Mouse (Mus musculus) limb, embryonic 11.5 days (tissue): ENCODE results near the gene Mars. TPM values are rescaled to one million over a fixed set of nuclear protein-coding genes. Genes with fewer than 3 reads are reported as not detected.
"Not testable (repeated sequence)": the region's sequence is repeated elsewhere in the genome, so short reads cannot be mapped to it uniquely, and the experiment has no call there.

ENCODE experiments used
- ATAC-seq: fragments of 200-750 bp; cut with Nextera tagmentation; 2 replicates; pipeline ENCODE4 v1.8.0; 2017; ENCODE audit warnings: low read depth; ENCODE audit not compliant: insufficient number of reproducible peaks, low FRiP score, low TSS enrichment
- DNase-seq: peaks from one replicate; pipeline ENCODE4 v3.0.0-alpha.2; 2015; ENCODE audit warnings: low spot score
- H3K27ac ChIP-seq: fragments of 300-500 bp; sonication (generic); replicated peaks from 2 replicates; pipeline ENCODE4 v1.5.1; 2014; ENCODE audit warnings: low read depth, mild to moderate bottlenecking, low read length
- H3K27me3 ChIP-seq: fragments of 300-500 bp; sonication (generic); 2 replicates; pipeline ENCODE4 v1.6.1; 2014; ENCODE audit warnings: mild to moderate bottlenecking, low read length, mixed read lengths; ENCODE audit not compliant: control insufficient read depth, insufficient read depth
- H3K36me3 ChIP-seq: fragments of 300-500 bp; sonication (generic); 2 replicates; pipeline ENCODE4 v1.6.1; 2014; ENCODE audit warnings: mild to moderate bottlenecking, low read length, moderate library complexity, mixed read lengths; ENCODE audit not compliant: control insufficient read depth, insufficient read depth
- H3K4me1 ChIP-seq: fragments of 300-500 bp; sonication (generic); 2 replicates; pipeline ENCODE4 v1.6.1; 2014; ENCODE audit warnings: low read length, mixed read lengths; ENCODE audit not compliant: control insufficient read depth, insufficient read depth
- H3K4me2 ChIP-seq: fragments of 300-500 bp; sonication (generic); 2 replicates; pipeline ENCODE4 v1.6.1; 2014; ENCODE audit warnings: low read depth, mild to moderate bottlenecking, moderate library complexity; ENCODE audit not compliant: severe bottlenecking
- H3K4me3 ChIP-seq: fragments of 300-500 bp; sonication (generic); 2 replicates; pipeline ENCODE4 v1.5.1; 2014; ENCODE audit warnings: low read depth, low read length
- H3K9ac ChIP-seq: fragments of 300-500 bp; sonication (generic); 2 replicates; pipeline ENCODE4 v1.6.1; 2014; ENCODE audit warnings: mild to moderate bottlenecking, low read length
- H3K9me3 ChIP-seq: fragments of 300-500 bp; sonication (generic); 2 replicates; pipeline ENCODE4 v1.6.1; 2016; ENCODE audit warnings: low read length; ENCODE audit not compliant: control insufficient read depth
- WGBS: fragments of 180-500 bp; shearing (Covaris S2); extraction: QIAGEN DNeasy Blood & Tissue Kit; methylation state at CpG from one replicate; pipeline ENCODE4 v1.1.7; 2014; 5-methylcytosine and 5-hydroxymethylcytosine counted together
- polyA plus RNA-seq: library from polyadenylated mRNA; unstranded; fragments of >200 nt; fragmentation: Nextera tagmentation; extraction: Ambion mirVana; gene quantifications from 2 replicates; pipeline ENCODE4 v1.2.1, GENCODE M21; 2014

Mars gene
- polyA plus RNA-seq, 1 experiment from 2014 or later = 167 TPM

- Histone ChIP-seq H3K9ac (0 out of 2 replicates have a peak overlapping the region, but pooled peaks have one; percentile 0), H3K36me3 (peaks cover 8% of the 10 kb centered on the region), H3K27me3 (no peaks in the 10 kb centered on the region), H3K4me2 (peak overlapping the region; percentile 74), H3K27ac (no peak overlapping the region), H3K9me3 (no peaks in the 10 kb centered on the region), H3K4me3 (peak overlapping the region; percentile 69), H3K4me1 (peaks cover 6% of the 10 kb centered on the region; the same call in 1 of the 2 replicates)
- under 1% methylated on average over 4 of the region's 4 CpGs for WGBS
- peak; percentile 4; the same call in 1 of the 2 replicates for ATAC-seq
- peak; percentile 94 for DNase-seq
Observed at GRCm38 (mm10) chr10:127312356-127312676, 730 bp upstream of the Mars start.

GRCm38 (mm10) chr10:127310523-127311475, 787 bp downstream of the Mars start:
- Histone ChIP-seq H3K27me3 (no peaks in the 10 kb centered on the region), H3K9me3 (no peaks in the 10 kb centered on the region), H3K4me1 (peaks cover 6% of the 10 kb centered on the region; the same call in 1 of the 2 replicates), H3K9ac (peak overlapping the region; percentile 71), H3K36me3 (peaks cover 16% of the 10 kb centered on the region), H3K4me2 (peak overlapping the region; percentile 66), H3K4me3 (peak overlapping the region; percentile 69), H3K27ac (no peak overlapping the region)
- ATAC-seq (peak; percentile 41; the same call in 1 of the 2 replicates), DNase-seq (peak; percentile 70)
- WGBS = 38% methylated on average over 23 of the region's 23 CpGs

GRCm38 (mm10) chr10:127309167-127309566, 2.4 kb downstream of the Mars start:
- not testable (repeated sequence) for H3K9me3 ChIP-seq, H3K27me3 ChIP-seq, ATAC-seq, H3K4me2 ChIP-seq, H3K9ac ChIP-seq, H3K27ac ChIP-seq, H3K4me3 ChIP-seq, H3K4me1 ChIP-seq, DNase-seq
- WGBS = 89% methylated on average over 3 of the region's 3 CpGs
- H3K36me3 ChIP-seq = peaks cover 28% of the 10 kb centered on the region

GRCm38 (mm10) chr10:127303136-127303535, 8.4 kb downstream of the Mars start:
- no peaks in the 10 kb centered on the region for H3K4me1 ChIP-seq
- DNase-seq (no peak), ATAC-seq (no peak)
- H3K36me3 ChIP-seq = peaks cover 61% of the 10 kb centered on the region
- no peaks in the 10 kb centered on the region for H3K27me3 ChIP-seq
- no peak overlapping the region for H3K4me3 ChIP-seq
- H3K9me3 ChIP-seq = no peaks in the 10 kb centered on the region
- H3K27ac ChIP-seq = no peak overlapping the region
- no peak overlapping the region for H3K4me2 ChIP-seq
- H3K9ac ChIP-seq = no peak overlapping the region
- WGBS = 95% methylated on average over 11 of the region's 11 CpGs

- no peak for DNase-seq
- H3K9ac ChIP-seq = no peak overlapping the region
- no peak overlapping the region for H3K27ac ChIP-seq
- H3K27me3 ChIP-seq = no peaks in the 10 kb centered on the region
- no peak overlapping the region for H3K4me3 ChIP-seq
- no peak overlapping the region for H3K4me2 ChIP-seq
- H3K4me1 ChIP-seq = no peaks in the 10 kb centered on the region
- no peaks in the 10 kb centered on the region for H3K9me3 ChIP-seq
- 94% methylated on average over 6 of the region's 6 CpGs for WGBS
- H3K36me3 ChIP-seq = peaks cover 65% of the 10 kb centered on the region
- ATAC-seq = no peak
Observed at GRCm38 (mm10) chr10:127300361-127300760, 11.2 kb downstream of the Mars start.

- H3K9ac ChIP-seq = no peak overlapping the region
- peaks cover 59% of the 10 kb centered on the region for H3K36me3 ChIP-seq
- no peaks in the 10 kb centered on the region for H3K27me3 ChIP-seq
- H3K9me3 ChIP-seq = no peaks in the 10 kb centered on the region
- 91% methylated on average over 16 of the region's 16 CpGs for WGBS
- no peak for DNase-seq
- no peak overlapping the region for H3K4me2 ChIP-seq
- H3K4me3 ChIP-seq = no peak overlapping the region
- ATAC-seq = no peak
- H3K27ac ChIP-seq = no peak overlapping the region
- H3K4me1 ChIP-seq = peaks cover 2% of the 10 kb centered on the region; the same call in 1 of the 2 replicates
Observed at GRCm38 (mm10) chr10:127297015-127297871, 14.3 kb downstream of the Mars start.

- no peak for ATAC-seq
- peaks cover 50% of the 10 kb centered on the region for H3K36me3 ChIP-seq
- H3K4me2 ChIP-seq = no peak overlapping the region
Observed at GRCm38 (mm10) chr10:127295986-127296794, 15.4 kb downstream of the Mars start.

More at GRCm38 (mm10) chr10:127295986-127296794, 15.4 kb downstream of the Mars start:
- Histone ChIP-seq H3K9me3 (no peaks in the 10 kb centered on the region), H3K4me3 (no peak overlapping the region), H3K27me3 (no peaks in the 10 kb centered on the region), H3K9ac (no peak overlapping the region), H3K4me1 (peaks cover 7% of the 10 kb centered on the region), H3K27ac (no peak overlapping the region)
- WGBS = 94% methylated on average over 24 of the region's 24 CpGs
- no peak for DNase-seq
